Mouse (Mus musculus) megakaryocyte, embryonic 14.5 days (primary cell): ENCODE measurements at regions not wholly inside any gene's neighbourhood (a gene's known extent, or its start where the extent isn't known, plus 50 kb on each side); places are given as distances from the start of the nearest gene placed in this dataset.
A peak's percentile ranks its signal among the peaks of the same experiment; 100 is the strongest.

Source experiments
- H3K27me3 ChIP-seq: replicated peaks from 2 replicates; pipeline ENCODE3; 2012; ENCODE audit warnings: inconsistent platforms
- H3K36me3 ChIP-seq: replicated peaks from 2 replicates; pipeline ENCODE3; 2012; ENCODE audit warnings: low read length, inconsistent platforms, mixed read lengths
- H3K4me1 ChIP-seq: 2 replicates; pipeline ENCODE4 v1.6.1; 2012; ENCODE audit warnings: inconsistent platforms
- H3K4me3 ChIP-seq: replicated peaks from 2 replicates; pipeline ENCODE3; 2012; ENCODE audit warnings: moderate library complexity, mild to moderate bottlenecking, inconsistent platforms
- H3K9me3 ChIP-seq: 2 replicates; pipeline ENCODE4 v1.6.1; 2012; ENCODE audit warnings: inconsistent platforms
- FLI1 ChIP-seq: IDR thresholded peaks from 2 replicates; pipeline ENCODE4 v1.6.1; 2012; ENCODE audit warnings: low read length, inconsistent platforms, mixed read lengths
- GATA1 ChIP-seq: IDR thresholded peaks from 3 replicates; pipeline ENCODE4 v1.6.1; 2012; ENCODE audit warnings: mixed read lengths, low read length, inconsistent platforms, borderline replicate concordance

- Histone ChIP-seq H3K4me1 (no peaks in the 10 kb centered on the region), H3K36me3 (no peaks in the 10 kb centered on the region), H3K27me3 (no peaks in the 10 kb centered on the region), H3K9me3 (peaks cover 26% of the 10 kb centered on the region; the same call in 1 of the 2 replicates), H3K4me3 (no peak overlapping the region)
- TF ChIP-seq GATA1 (no peak), FLI1 (no peak)
These were observed 133.8 kb upstream of the Gdf10 start for GRCm38 (mm10) chr14:33789556-33789955.

GRCm38 (mm10) chr14:33794262-33794661, 129.1 kb upstream of the Gdf10 start:
- Histone ChIP-seq H3K9me3 (peaks cover 20% of the 10 kb centered on the region; the same call in 1 of the 2 replicates), H3K36me3 (no peaks in the 10 kb centered on the region), H3K27me3 (no peaks in the 10 kb centered on the region), H3K4me3 (no peak overlapping the region), H3K4me1 (no peaks in the 10 kb centered on the region)
- TF ChIP-seq FLI1 (no peak), GATA1 (no peak)

DNA sequence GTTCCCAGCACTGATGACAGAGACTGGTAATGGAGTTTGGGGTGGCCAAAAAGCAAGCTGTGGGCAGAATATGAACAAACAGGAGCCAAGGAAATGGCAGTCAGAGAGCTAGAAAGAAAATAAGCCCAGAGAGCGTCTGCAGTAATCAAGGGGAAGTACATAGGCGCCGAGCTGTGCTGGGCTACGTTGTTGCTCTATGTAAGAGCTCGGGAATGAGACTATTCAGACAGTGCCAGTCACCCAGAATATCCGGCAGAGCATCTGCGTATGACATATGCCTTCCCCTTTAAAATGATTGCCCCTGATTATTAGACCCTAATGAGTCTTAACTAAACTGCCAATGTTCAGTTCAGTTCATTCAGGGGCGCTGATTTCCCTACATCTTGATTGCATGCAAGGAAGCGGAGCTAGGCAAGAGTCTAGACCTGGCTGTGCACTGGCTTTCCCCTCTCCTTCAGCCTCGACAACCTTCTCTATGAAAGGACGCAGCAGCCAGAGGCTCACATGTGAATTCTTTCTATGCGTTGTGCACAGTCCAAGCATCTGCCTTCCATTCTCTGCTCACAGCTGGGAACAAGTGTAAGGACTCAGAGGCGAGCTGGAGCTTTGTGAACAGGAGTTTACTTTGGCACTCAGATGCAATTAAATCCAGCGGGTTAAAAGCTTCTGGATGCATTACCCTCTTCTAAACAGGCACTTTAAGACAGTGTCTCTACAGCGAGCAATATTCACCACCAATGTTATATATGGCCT, 125.7 kb upstream of the Gdf10 start:
- H3K4me3 ChIP-seq = no peak overlapping the region
- no peak for TF ChIP-seq FLI1
- no peak for TF ChIP-seq GATA1
- no peaks in the 10 kb centered on the region for H3K4me1 ChIP-seq
- no peaks in the 10 kb centered on the region for H3K36me3 ChIP-seq
- H3K27me3 ChIP-seq = no peaks in the 10 kb centered on the region
- peaks cover 24% of the 10 kb centered on the region for H3K9me3 ChIP-seq

DNA sequence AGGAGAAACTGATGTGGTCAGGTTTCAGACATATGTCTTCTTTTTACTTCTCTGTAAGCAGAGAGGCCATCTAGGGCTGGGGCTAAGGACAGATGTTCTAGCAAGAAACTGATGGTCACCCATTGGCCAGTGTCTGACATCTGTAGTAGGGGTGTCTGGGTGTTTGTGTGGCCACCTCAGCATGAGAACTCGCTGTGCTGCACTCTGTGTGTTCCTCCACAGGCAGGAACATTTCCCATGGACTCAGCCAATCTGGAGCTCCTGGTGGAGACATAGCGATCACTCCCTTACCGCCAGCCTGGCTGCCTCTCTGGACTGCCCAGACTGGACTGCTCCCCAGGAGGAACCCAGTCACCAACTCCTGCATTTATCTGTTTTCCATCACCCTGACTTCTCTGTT, 119.1 kb upstream of the Gdf10 start:
- H3K4me3 ChIP-seq = no peak overlapping the region
- no peaks in the 10 kb centered on the region for H3K4me1 ChIP-seq
- H3K27me3 ChIP-seq = no peaks in the 10 kb centered on the region
- TF ChIP-seq FLI1 (no peak), GATA1 (no peak)
- H3K9me3 ChIP-seq = peaks cover 43% of the 10 kb centered on the region
- no peaks in the 10 kb centered on the region for H3K36me3 ChIP-seq

DNA sequence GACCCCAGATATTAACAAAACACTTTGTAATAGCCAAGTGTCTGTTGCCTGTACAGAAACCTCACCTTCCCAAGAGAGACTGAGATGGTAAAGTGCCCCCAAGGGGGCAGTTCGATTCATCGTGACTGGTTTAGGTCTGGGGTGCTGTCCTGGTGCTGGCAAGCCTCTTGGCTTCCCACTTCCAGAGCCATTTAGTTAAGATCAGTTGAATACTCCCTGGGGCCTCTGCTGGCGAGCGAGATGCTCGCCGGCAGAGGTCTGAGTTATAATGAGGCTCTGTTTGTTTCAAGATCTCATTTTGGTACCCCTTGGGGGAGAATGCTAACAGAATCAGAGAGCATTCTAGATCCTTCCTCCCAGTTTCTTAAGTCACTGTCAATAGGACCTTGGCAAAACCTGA, 118.7 kb upstream of the Gdf10 start:
- no peaks in the 10 kb centered on the region for H3K36me3 ChIP-seq
- H3K27me3 ChIP-seq = no peaks in the 10 kb centered on the region
- no peaks in the 10 kb centered on the region for H3K4me1 ChIP-seq
- H3K9me3 ChIP-seq = peaks cover 45% of the 10 kb centered on the region
- no peak overlapping the region for H3K4me3 ChIP-seq
- TF ChIP-seq GATA1 (no peak), FLI1 (no peak)

- Histone ChIP-seq H3K4me3 (peak overlapping the region; percentile 17), H3K4me1 (no peaks in the 10 kb centered on the region), H3K27me3 (no peaks in the 10 kb centered on the region), H3K9me3 (peaks cover 38% of the 10 kb centered on the region), H3K36me3 (no peaks in the 10 kb centered on the region)
- no peak for TF ChIP-seq FLI1
- TF ChIP-seq GATA1 = no peak
These were observed 116.2 kb upstream of the Gdf10 start for GRCm38 (mm10) chr14:33807196-33807595.

GRCm38 (mm10) chr14:33808593-33809265, 114.7 kb upstream of the Gdf10 start:
- TF ChIP-seq FLI1 (no peak), GATA1 (no peak)
- H3K4me3 ChIP-seq = no peak overlapping the region
- H3K36me3 ChIP-seq = no peaks in the 10 kb centered on the region
- H3K4me1 ChIP-seq = no peaks in the 10 kb centered on the region
- peaks cover 29% of the 10 kb centered on the region for H3K9me3 ChIP-seq
- no peaks in the 10 kb centered on the region for H3K27me3 ChIP-seq

GRCm38 (mm10) chr14:33810584-33810983, 112.8 kb upstream of the Gdf10 start:
- H3K4me3 ChIP-seq = no peak overlapping the region
- H3K27me3 ChIP-seq = no peaks in the 10 kb centered on the region
- TF ChIP-seq FLI1 (no peak), GATA1 (no peak)
- no peaks in the 10 kb centered on the region for H3K36me3 ChIP-seq
- peaks cover 30% of the 10 kb centered on the region for H3K9me3 ChIP-seq
- no peaks in the 10 kb centered on the region for H3K4me1 ChIP-seq

GRCm38 (mm10) chr14:33811241-33811640, 112.1 kb upstream of the Gdf10 start:
- Histone ChIP-seq H3K36me3 (no peaks in the 10 kb centered on the region), H3K4me1 (no peaks in the 10 kb centered on the region)

GRCm38 (mm10) chr14:33812266-33812665, 111.1 kb upstream of the Gdf10 start:
- TF ChIP-seq GATA1 (no peak), FLI1 (no peak)
- no peak overlapping the region for H3K4me3 ChIP-seq
- H3K36me3 ChIP-seq = no peaks in the 10 kb centered on the region
- H3K27me3 ChIP-seq = no peaks in the 10 kb centered on the region
- no peaks in the 10 kb centered on the region for H3K4me1 ChIP-seq
- peaks cover 26% of the 10 kb centered on the region for H3K9me3 ChIP-seq

More at GRCm38 (mm10) chr14:33811241-33811640, 112.1 kb upstream of the Gdf10 start:
- H3K4me3 ChIP-seq = no peak overlapping the region
- no peaks in the 10 kb centered on the region for H3K27me3 ChIP-seq
- TF ChIP-seq FLI1 (no peak), GATA1 (no peak)
- H3K9me3 ChIP-seq = peaks cover 29% of the 10 kb centered on the region
